Mouse (Mus musculus): ENCODE measurements around the gene Raver2. TPM values are rescaled to one million over a fixed set of nuclear protein-coding genes. Genes with fewer than 3 reads are reported as not detected.
A peak's percentile ranks its signal among the peaks of the same experiment; 100 is the strongest.

Raver2 gene
- polyA plus RNA-seq, 1 experiment from 2014 or later: 12.5 TPM

GRCm38 (mm10) chr4:101144361-101144760 is 75.6 kb downstream of the Raver2 start:
- Histone ChIP-seq H3K9ac (no peak overlapping the region), H3K36me3 (ENCODE audit: insufficient read depth) (no peaks in the 10 kb centered on the region; the same call in none of the 2 replicates), H3K27ac (ENCODE audit: low read depth) (no peak overlapping the region), H3K27me3 (ENCODE audit: insufficient read depth, low read length) (no peaks in the 10 kb centered on the region), H3K9me3 (ENCODE audit: low read depth, low read length) (no peaks in the 10 kb centered on the region), H3K4me1 (ENCODE audit: insufficient read depth) (no peaks in the 10 kb centered on the region), H3K4me3 (ENCODE audit: low read depth, low read length) (no peak overlapping the region), H3K4me2 (no peak overlapping the region)
- ATAC-seq (ENCODE audit: insufficient read depth): no peak
- 71% methylated on average over 4 of the region's 4 CpGs for WGBS
- TF ChIP-seq CTCF (IDR thresholded peaks at IDR 0.05; ENCODE audit: low read depth): no peak
- no peak for DNase-seq

GRCm38 (mm10) chr4:101144790-101145189 is 76.0 kb downstream of the Raver2 start:
- H3K27ac ChIP-seq (ENCODE audit: low read depth): no peak overlapping the region
- no peak for ATAC-seq (ENCODE audit: insufficient read depth)
- H3K9ac ChIP-seq: no peak overlapping the region
- 59% methylated on average over 7 of the region's 7 CpGs for WGBS
- no peak overlapping the region for H3K4me3 ChIP-seq (ENCODE audit: low read depth, low read length)
- H3K4me1 ChIP-seq (ENCODE audit: insufficient read depth): no peaks in the 10 kb centered on the region
- TF ChIP-seq CTCF (IDR thresholded peaks at IDR 0.05; ENCODE audit: low read depth): no peak
- DNase-seq: no peak
- H3K4me2 ChIP-seq: no peak overlapping the region
- H3K36me3 ChIP-seq (ENCODE audit: insufficient read depth): peaks cover under 1% of the 10 kb centered on the region
- H3K9me3 ChIP-seq (ENCODE audit: low read depth, low read length): no peaks in the 10 kb centered on the region
- no peaks in the 10 kb centered on the region for H3K27me3 ChIP-seq (ENCODE audit: insufficient read depth, low read length)

- peak; percentile 95 for DNase-seq
- no peaks in the 10 kb centered on the region for H3K4me1 ChIP-seq (ENCODE audit: insufficient read depth)
- H3K4me3 ChIP-seq (ENCODE audit: low read depth, low read length): no peak overlapping the region
- 28% methylated on average over 9 of the region's 9 CpGs for WGBS
- no peak overlapping the region for H3K9ac ChIP-seq
- H3K4me2 ChIP-seq: no peak overlapping the region
- no peaks in the 10 kb centered on the region for H3K27me3 ChIP-seq (ENCODE audit: insufficient read depth, low read length)
- peak; percentile 96 for TF ChIP-seq CTCF (IDR thresholded peaks at IDR 0.05; ENCODE audit: low read depth)
- no peaks in the 10 kb centered on the region for H3K9me3 ChIP-seq (ENCODE audit: low read depth, low read length)
- H3K27ac ChIP-seq (ENCODE audit: low read depth): no peak overlapping the region
- ATAC-seq (ENCODE audit: insufficient read depth): peak; percentile 36
- H3K36me3 ChIP-seq (ENCODE audit: insufficient read depth): peaks cover 13% of the 10 kb centered on the region
Measured at GRCm38 (mm10) chr4:101146047-101146745, 77.4 kb downstream of the Raver2 start.

GRCm38 (mm10) chr4:101146891-101147655 is 78.3 kb downstream of the Raver2 start:
- H3K4me2 ChIP-seq: no peak overlapping the region
- H3K36me3 ChIP-seq (ENCODE audit: insufficient read depth): peaks cover 17% of the 10 kb centered on the region
- no peaks in the 10 kb centered on the region for H3K27me3 ChIP-seq (ENCODE audit: insufficient read depth, low read length)
- DNase-seq: peak; percentile 7
- peak; percentile 27 for TF ChIP-seq CTCF (IDR thresholded peaks at IDR 0.05; ENCODE audit: low read depth)
- no peaks in the 10 kb centered on the region for H3K4me1 ChIP-seq (ENCODE audit: insufficient read depth)
- H3K4me3 ChIP-seq (ENCODE audit: low read depth, low read length): no peak overlapping the region
- no peak overlapping the region for H3K27ac ChIP-seq (ENCODE audit: low read depth)
- H3K9ac ChIP-seq: no peak overlapping the region
- ATAC-seq (ENCODE audit: insufficient read depth): no peak
- no peaks in the 10 kb centered on the region for H3K9me3 ChIP-seq (ENCODE audit: low read depth, low read length)
- WGBS: 81% methylated on average over 11 of the region's 11 CpGs

- no peak for TF ChIP-seq CTCF (IDR thresholded peaks at IDR 0.05; ENCODE audit: low read depth)
- 74% methylated on average over 4 of the region's 4 CpGs for WGBS
- Histone ChIP-seq H3K4me2 (no peak overlapping the region), H3K36me3 (ENCODE audit: insufficient read depth) (peaks cover 80% of the 10 kb centered on the region), H3K27ac (ENCODE audit: low read depth) (no peak overlapping the region), H3K4me1 (ENCODE audit: insufficient read depth) (no peaks in the 10 kb centered on the region), H3K4me3 (ENCODE audit: low read depth, low read length) (no peak overlapping the region), H3K27me3 (ENCODE audit: insufficient read depth, low read length) (no peaks in the 10 kb centered on the region), H3K9me3 (ENCODE audit: low read depth, low read length) (no peaks in the 10 kb centered on the region), H3K9ac (no peak overlapping the region)
- ATAC-seq (ENCODE audit: insufficient read depth) (no peak), DNase-seq (no peak)
Measured at GRCm38 (mm10) chr4:101155541-101155940, 86.8 kb downstream of the Raver2 start.

GRCm38 (mm10) chr4:101157476-101157875 is 88.7 kb downstream of the Raver2 start:
- no peaks in the 10 kb centered on the region for H3K27me3 ChIP-seq (ENCODE audit: insufficient read depth, low read length)
- H3K36me3 ChIP-seq (ENCODE audit: insufficient read depth): peaks cover 67% of the 10 kb centered on the region
- no peak overlapping the region for H3K4me2 ChIP-seq
- H3K4me3 ChIP-seq (ENCODE audit: low read depth, low read length): no peak overlapping the region
- ATAC-seq (ENCODE audit: insufficient read depth): no peak
- H3K4me1 ChIP-seq (ENCODE audit: insufficient read depth): no peaks in the 10 kb centered on the region
- no peak for DNase-seq
- H3K9ac ChIP-seq: no peak overlapping the region
- WGBS: 84% methylated on average over 5 of the region's 5 CpGs
- H3K9me3 ChIP-seq (ENCODE audit: low read depth, low read length): no peaks in the 10 kb centered on the region
- H3K27ac ChIP-seq (ENCODE audit: low read depth): no peak overlapping the region
- TF ChIP-seq CTCF (IDR thresholded peaks at IDR 0.05; ENCODE audit: low read depth): no peak

GRCm38 (mm10) chr4:101158282-101158681 is 89.5 kb downstream of the Raver2 start:
- peaks cover 65% of the 10 kb centered on the region for H3K36me3 ChIP-seq (ENCODE audit: insufficient read depth)
- no peak overlapping the region for H3K27ac ChIP-seq (ENCODE audit: low read depth)

More at GRCm38 (mm10) chr4:101158282-101158681, 89.5 kb downstream of the Raver2 start:
- Histone ChIP-seq H3K4me3 (ENCODE audit: low read depth, low read length) (no peak overlapping the region), H3K4me1 (ENCODE audit: insufficient read depth) (no peaks in the 10 kb centered on the region), H3K9ac (no peak overlapping the region), H3K4me2 (no peak overlapping the region), H3K27me3 (ENCODE audit: insufficient read depth, low read length) (no peaks in the 10 kb centered on the region), H3K9me3 (ENCODE audit: low read depth, low read length) (no peaks in the 10 kb centered on the region)
- WGBS: 73% methylated on average over 6 of the region's 6 CpGs
- ATAC-seq (ENCODE audit: insufficient read depth): no peak
- TF ChIP-seq CTCF (IDR thresholded peaks at IDR 0.05; ENCODE audit: low read depth): no peak
- DNase-seq: no peak
